Mouse (Mus musculus): ENCODE results near the gene Stard5. TPM values are rescaled to one million over a fixed set of nuclear protein-coding genes. Genes with fewer than 3 reads are reported as not detected.
A peak's percentile ranks its signal among the peaks of the same experiment; 100 is the strongest.

The Stard5 gene
- polyA plus RNA-seq, 1 experiment from 2014 or later: 35.4 TPM

DNA sequence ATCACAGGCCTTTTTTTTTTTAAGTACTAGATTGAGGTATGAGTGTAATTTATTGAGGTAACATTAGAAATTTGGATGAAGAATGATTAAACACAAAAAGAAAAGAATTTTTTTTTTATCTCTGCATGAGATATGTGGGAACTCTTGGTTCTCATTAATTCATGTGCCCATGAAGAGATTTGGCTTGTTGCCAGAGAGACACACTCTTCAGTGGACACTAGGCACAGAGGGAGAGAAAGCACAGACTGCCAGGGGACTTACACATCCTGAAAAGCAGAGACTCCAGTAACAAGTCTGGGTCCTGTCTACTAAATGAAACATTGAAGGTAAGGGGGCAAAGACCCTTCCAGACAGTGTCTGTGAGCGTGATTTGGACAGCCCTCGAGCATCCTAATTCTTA, 4.0 kb downstream of the Stard5 start:
- Histone ChIP-seq H3K9me3 (replicated peaks) (no peaks in the 10 kb centered on the region), H3K4me2 (no peak overlapping the region), H3K4me3 (no peak overlapping the region), H3K36me3 (peaks cover 57% of the 10 kb centered on the region), H3K9ac (no peak overlapping the region), H3K27ac (ENCODE audit: poor library complexity, severe bottlenecking) (no peak overlapping the region), H3K4me1 (replicated peaks) (peaks cover 43% of the 10 kb centered on the region), H3K27me3 (replicated peaks) (no peaks in the 10 kb centered on the region)
- 92% methylated on average over 2 of the region's 2 CpGs for WGBS
- ATAC-seq (ENCODE audit: insufficient number of reproducible peaks, low FRiP score): no peak

DNA sequence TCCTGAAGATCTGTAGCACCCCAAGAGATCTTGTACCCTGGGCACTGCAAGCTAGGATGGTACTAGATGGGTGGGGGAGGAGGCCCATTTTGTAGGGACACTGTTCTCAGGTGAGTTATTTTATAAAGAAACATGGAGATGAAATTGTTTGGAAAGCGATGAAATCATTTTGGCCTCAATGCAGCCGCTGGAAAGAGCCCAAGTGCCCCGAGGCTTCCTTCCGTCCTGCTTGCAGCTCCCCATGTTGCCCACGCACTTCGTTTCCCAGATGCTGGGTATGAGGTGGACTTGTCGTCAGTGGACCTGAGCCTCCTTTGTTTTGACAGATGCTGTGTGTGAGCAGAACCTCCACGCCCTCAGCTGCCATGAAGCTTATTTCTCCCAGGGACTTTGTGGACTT, 4.7 kb downstream of the Stard5 start:
- Histone ChIP-seq H3K9me3 (replicated peaks) (no peaks in the 10 kb centered on the region), H3K4me3 (no peak overlapping the region), H3K27ac (ENCODE audit: poor library complexity, severe bottlenecking) (no peak overlapping the region), H3K4me2 (no peak overlapping the region), H3K9ac (no peak overlapping the region), H3K27me3 (replicated peaks) (no peaks in the 10 kb centered on the region), H3K4me1 (replicated peaks) (peaks cover 42% of the 10 kb centered on the region), H3K36me3 (peaks cover 58% of the 10 kb centered on the region)
- 86% methylated on average over 8 of the region's 8 CpGs for WGBS
- ATAC-seq (ENCODE audit: insufficient number of reproducible peaks, low FRiP score): no peak

DNA sequence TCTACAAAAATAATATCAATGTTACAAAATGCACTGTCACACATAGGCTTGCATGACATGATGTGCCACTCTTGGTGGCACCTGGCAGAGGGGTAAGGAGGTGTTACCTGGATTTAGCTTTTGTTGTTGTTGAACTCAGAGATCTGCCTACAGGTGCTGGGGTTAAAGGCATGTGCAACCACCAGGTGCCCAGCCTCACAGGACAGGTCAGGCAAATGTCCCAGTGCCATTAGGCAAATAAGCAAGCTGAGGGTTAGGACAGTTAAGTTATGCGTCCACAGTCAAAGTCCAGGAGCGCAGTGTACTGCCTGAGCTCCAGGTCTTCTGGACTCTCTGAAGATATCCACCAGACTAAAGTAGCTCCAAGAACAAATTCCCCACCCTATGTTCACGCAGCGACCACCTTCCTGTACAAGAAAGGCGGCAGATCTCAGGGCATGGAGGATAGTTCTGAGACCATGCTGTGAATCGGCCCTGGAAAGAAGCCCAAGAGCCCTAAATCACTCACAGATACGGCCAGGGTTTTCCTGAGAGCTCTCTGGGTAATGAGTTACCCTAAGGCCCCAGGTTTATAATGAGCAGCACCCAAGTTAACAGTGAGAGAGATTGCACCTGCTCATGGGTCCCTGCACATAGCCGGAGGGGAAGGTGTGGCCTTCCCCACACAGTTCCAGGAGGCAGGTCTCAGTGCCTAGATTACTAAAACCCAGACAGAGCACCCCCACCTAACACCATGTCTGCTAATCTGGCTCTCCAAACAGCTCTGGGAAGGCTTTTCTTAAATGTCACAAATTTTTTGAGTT, 6.2 kb downstream of the Stard5 start:
- H3K4me1 ChIP-seq (replicated peaks): peaks cover 51% of the 10 kb centered on the region
- no peak overlapping the region for H3K4me3 ChIP-seq
- no peak overlapping the region for H3K4me2 ChIP-seq
- 87% methylated on average over 8 of the region's 8 CpGs for WGBS
- H3K9me3 ChIP-seq (replicated peaks): no peaks in the 10 kb centered on the region
- H3K27ac ChIP-seq (ENCODE audit: poor library complexity, severe bottlenecking): no peak overlapping the region
- peaks cover 58% of the 10 kb centered on the region for H3K36me3 ChIP-seq
- no peaks in the 10 kb centered on the region for H3K27me3 ChIP-seq (replicated peaks)
- ATAC-seq (ENCODE audit: insufficient number of reproducible peaks, low FRiP score): no peak
- no peak overlapping the region for H3K9ac ChIP-seq

DNA sequence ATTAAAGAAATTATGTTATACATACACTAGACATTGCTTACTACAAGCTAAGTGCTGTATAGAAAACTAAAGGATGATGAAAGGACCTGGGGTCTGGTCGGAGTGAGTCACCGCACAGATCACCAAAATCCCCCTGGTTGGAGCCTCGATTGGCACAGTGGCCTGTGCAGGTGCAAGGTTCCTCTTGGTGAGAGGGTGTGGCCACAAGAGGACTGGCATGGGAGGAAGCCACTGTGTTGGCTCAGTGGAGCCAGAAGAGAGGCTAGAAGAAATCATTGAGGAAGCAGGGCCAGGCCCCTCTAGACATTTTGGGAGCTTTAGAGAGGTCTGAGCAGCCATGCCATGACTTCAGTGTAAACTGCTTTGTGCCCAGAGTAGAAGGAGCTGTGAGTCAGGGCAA, 7.3 kb downstream of the Stard5 start:
- no peak overlapping the region for H3K4me3 ChIP-seq
- no peaks in the 10 kb centered on the region for H3K27me3 ChIP-seq (replicated peaks)
- H3K36me3 ChIP-seq: peaks cover 58% of the 10 kb centered on the region
- ATAC-seq (ENCODE audit: insufficient number of reproducible peaks, low FRiP score): no peak
- no peaks in the 10 kb centered on the region for H3K9me3 ChIP-seq (replicated peaks)
- H3K4me1 ChIP-seq (replicated peaks): peaks cover 46% of the 10 kb centered on the region
- 76% methylated on average over 3 of the region's 3 CpGs for WGBS
- no peak overlapping the region for H3K4me2 ChIP-seq
- H3K9ac ChIP-seq: no peak overlapping the region
- H3K27ac ChIP-seq (ENCODE audit: poor library complexity, severe bottlenecking): no peak overlapping the region

DNA sequence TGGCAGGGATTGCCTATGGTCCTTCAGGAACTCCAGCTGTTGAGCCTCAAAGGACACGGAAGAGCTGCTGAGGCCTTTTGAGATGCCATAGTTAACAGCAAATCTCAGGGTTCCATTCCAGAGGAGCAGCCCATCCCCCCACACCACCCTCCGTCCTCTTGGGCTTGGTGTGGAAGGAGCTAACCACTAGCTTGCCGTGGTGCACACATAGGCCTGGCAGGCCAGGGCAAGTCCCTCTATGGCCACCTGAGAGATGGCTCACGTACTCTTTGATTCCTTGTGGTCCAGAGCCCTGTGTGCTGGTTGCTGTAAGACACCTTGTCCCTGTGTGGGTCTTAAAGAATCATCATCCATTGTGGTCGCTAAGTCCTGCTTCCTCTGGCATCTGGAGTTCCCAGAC, 8.8 kb downstream of the Stard5 start:
- Histone ChIP-seq H3K4me3 (no peak overlapping the region), H3K9me3 (replicated peaks) (no peaks in the 10 kb centered on the region), H3K27me3 (replicated peaks) (no peaks in the 10 kb centered on the region), H3K4me1 (replicated peaks) (peaks cover 43% of the 10 kb centered on the region), H3K27ac (ENCODE audit: poor library complexity, severe bottlenecking) (peak overlapping the region; percentile 83; the same call in 1 of the 2 replicates), H3K9ac (no peak overlapping the region), H3K36me3 (peaks cover 53% of the 10 kb centered on the region), H3K4me2 (no peak overlapping the region)
- 84% methylated on average over 5 of the region's 5 CpGs for WGBS
- ATAC-seq (ENCODE audit: insufficient number of reproducible peaks, low FRiP score): no peak

DNA sequence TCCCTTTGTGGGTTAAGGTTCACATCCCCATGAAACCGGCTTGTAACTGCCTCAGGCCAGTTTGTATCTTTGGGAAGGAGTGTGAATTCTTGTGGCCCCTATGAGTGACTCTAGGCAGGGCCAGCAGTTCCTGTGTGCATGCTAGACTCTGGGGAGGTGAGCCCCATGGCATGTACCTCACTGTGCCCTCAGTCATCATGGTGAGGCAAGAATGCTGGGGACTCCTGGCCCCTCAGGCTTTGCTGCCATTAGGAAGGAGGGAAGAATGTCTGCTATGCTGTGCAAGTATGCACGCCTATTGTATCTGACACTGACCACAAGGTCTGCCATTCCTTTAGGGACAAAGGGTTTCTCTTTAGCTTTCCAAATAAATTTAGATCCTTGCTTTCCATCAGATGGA, 9.4 kb downstream of the Stard5 start:
- Histone ChIP-seq H3K4me1 (replicated peaks) (peaks cover 43% of the 10 kb centered on the region), H3K4me3 (no peak overlapping the region), H3K9me3 (replicated peaks) (no peaks in the 10 kb centered on the region), H3K36me3 (peaks cover 50% of the 10 kb centered on the region), H3K9ac (no peak overlapping the region), H3K27me3 (replicated peaks) (no peaks in the 10 kb centered on the region), H3K27ac (ENCODE audit: poor library complexity, severe bottlenecking) (peak overlapping the region; percentile 83), H3K4me2 (no peak overlapping the region)
- ATAC-seq (ENCODE audit: insufficient number of reproducible peaks, low FRiP score): no peak
- 51% methylated on average over 2 of the region's 2 CpGs for WGBS

DNA sequence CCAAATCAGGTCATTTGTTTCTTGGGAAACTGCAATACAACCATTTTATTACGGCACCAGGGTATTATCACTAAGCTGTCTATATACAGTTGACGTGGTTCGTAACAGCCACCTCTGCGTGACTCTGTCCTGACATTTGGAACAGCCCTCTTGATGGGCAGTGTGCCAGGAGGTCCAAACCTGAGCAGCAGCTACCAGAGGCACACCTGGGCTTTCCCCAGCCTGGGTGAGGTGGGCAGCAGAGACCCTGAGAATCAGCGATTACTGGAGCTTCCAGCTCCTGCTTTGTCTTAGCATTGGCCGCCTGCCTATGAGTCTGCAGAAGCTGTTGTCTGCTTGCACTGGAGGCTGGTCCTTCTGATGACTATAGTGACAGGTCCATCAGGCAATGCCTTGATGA, 11.8 kb downstream of the Stard5 start:
- no peak overlapping the region for H3K27ac ChIP-seq (ENCODE audit: poor library complexity, severe bottlenecking)
- peaks cover 26% of the 10 kb centered on the region for H3K36me3 ChIP-seq
- H3K9me3 ChIP-seq (replicated peaks): no peaks in the 10 kb centered on the region
- no peak overlapping the region for H3K4me2 ChIP-seq
- no peak overlapping the region for H3K4me3 ChIP-seq
- no peak for ATAC-seq (ENCODE audit: insufficient number of reproducible peaks, low FRiP score)
- H3K27me3 ChIP-seq (replicated peaks): no peaks in the 10 kb centered on the region
- no peak overlapping the region for H3K9ac ChIP-seq
- peaks cover 43% of the 10 kb centered on the region for H3K4me1 ChIP-seq (replicated peaks)
- 67% methylated on average over 6 of the region's 6 CpGs for WGBS

DNA sequence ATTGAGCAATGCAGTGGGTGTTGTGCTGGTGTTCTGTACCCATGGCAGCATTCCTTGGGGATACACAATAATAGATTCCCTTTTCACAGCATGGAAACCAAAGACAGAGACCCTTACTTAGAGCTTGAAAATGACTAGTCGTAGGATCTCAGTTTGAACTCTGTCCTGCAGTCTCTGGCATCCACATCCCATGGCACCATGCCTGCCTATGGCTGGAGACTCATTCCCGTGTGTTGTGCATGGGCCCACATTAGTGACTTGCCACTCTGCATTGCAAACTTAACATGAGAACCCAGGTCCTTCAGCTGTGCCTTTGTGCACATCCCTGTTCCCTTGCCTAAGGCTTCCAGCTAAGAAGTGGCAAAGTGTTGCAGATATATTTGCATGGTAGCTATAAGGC, 13.0 kb downstream of the Stard5 start:
- Histone ChIP-seq H3K9ac (no peak overlapping the region), H3K27ac (ENCODE audit: poor library complexity, severe bottlenecking) (no peak overlapping the region), H3K4me1 (replicated peaks) (peaks cover 35% of the 10 kb centered on the region), H3K27me3 (replicated peaks) (no peaks in the 10 kb centered on the region), H3K4me3 (no peak overlapping the region), H3K9me3 (replicated peaks) (no peaks in the 10 kb centered on the region), H3K4me2 (no peak overlapping the region), H3K36me3 (peaks cover 19% of the 10 kb centered on the region)
- no peak for ATAC-seq (ENCODE audit: insufficient number of reproducible peaks, low FRiP score)
- WGBS: 89% methylated on average over 2 of the region's 2 CpGs

DNA sequence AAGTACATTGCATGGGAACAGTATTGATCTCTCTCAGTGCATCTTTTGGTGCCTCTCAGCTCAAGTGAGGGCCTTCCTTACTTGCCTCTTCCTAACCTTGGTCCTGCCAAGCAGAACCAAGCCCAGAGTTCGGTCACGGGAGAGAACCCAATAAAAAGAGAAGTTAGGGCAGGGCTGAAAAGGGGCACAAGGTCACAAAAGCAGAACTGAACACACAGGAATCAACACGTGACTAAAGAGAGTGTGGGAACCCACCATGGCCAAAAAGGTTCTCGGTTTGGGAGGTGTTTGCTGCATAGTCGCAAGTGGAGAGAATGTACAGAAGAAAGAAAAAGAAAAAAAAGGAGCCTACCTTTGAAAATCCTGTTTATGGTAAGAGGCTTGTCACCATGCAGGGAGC, 13.7 kb downstream of the Stard5 start:
- ATAC-seq (ENCODE audit: insufficient number of reproducible peaks, low FRiP score): no peak
- WGBS: 78% methylated on average over 5 of the region's 5 CpGs
- Histone ChIP-seq H3K9me3 (replicated peaks) (no peaks in the 10 kb centered on the region), H3K27ac (ENCODE audit: poor library complexity, severe bottlenecking) (no peak overlapping the region), H3K4me1 (replicated peaks) (peaks cover 28% of the 10 kb centered on the region), H3K4me3 (no peak overlapping the region), H3K9ac (no peak overlapping the region), H3K4me2 (no peak overlapping the region), H3K36me3 (peaks cover 12% of the 10 kb centered on the region), H3K27me3 (replicated peaks) (no peaks in the 10 kb centered on the region)

DNA sequence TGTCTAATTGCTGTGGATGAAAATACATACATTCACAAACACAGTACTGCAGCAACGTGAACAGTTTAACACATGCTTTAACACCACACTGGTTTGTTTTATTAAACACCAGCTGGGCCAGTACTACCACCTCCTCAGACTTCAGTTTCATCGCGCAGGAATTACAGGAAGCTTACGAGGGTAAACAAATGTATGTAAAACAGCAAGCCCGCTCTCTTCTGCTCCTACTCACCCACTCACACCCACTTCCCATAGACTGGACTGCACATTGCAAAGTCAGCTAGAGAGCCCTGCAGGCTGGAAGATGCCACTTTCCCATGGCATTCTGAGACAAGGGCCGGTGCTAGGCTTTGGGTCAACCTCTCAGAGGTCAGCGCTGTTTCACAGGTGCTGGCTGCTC, 17.0 kb downstream of the Stard5 start:
- peaks cover 4% of the 10 kb centered on the region; the same call in 1 of the 2 replicates for H3K36me3 ChIP-seq
- H3K4me2 ChIP-seq: no peak overlapping the region
- H3K4me1 ChIP-seq (replicated peaks): no peaks in the 10 kb centered on the region; the same call in 1 of the 2 replicates
- no peak overlapping the region for H3K9ac ChIP-seq
- whole genome bisulfite sequencing: 80% methylated on average over 7 of the region's 7 CpGs
- H3K4me3 ChIP-seq: no peak overlapping the region
- H3K27me3 ChIP-seq (replicated peaks): no peaks in the 10 kb centered on the region
- no peak for ATAC-seq (ENCODE audit: insufficient number of reproducible peaks, low FRiP score)
- H3K9me3 ChIP-seq (replicated peaks): no peaks in the 10 kb centered on the region
- H3K27ac ChIP-seq (ENCODE audit: poor library complexity, severe bottlenecking): no peak overlapping the region

DNA sequence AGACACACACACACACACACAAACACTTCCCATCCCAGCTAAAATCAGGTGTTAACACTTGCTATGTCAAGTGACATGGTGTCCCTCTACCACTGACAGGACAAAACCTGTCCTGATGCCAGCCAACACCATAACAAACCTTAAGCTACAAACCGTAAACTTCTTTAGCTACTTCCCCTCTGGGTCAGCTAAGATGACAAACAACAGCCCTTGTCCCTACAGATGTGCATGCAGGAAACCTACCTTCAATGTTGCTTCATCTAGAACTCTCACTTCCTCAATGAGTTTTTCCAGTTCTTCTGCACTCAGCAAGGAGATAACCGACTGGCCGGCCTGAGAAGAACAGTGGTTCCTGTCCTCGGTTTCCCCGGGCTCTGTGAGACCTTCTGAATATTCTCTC, 18.9 kb downstream of the Stard5 start:
- Histone ChIP-seq H3K4me1 (replicated peaks) (no peaks in the 10 kb centered on the region), H3K36me3 (no peaks in the 10 kb centered on the region; the same call in 1 of the 2 replicates), H3K9ac (no peak overlapping the region), H3K4me3 (no peak overlapping the region), H3K4me2 (no peak overlapping the region), H3K27me3 (replicated peaks) (no peaks in the 10 kb centered on the region), H3K9me3 (replicated peaks) (no peaks in the 10 kb centered on the region), H3K27ac (ENCODE audit: poor library complexity, severe bottlenecking) (no peak overlapping the region)
- 66% methylated on average over 5 of the region's 5 CpGs for WGBS
- ATAC-seq (ENCODE audit: insufficient number of reproducible peaks, low FRiP score): no peak

DNA sequence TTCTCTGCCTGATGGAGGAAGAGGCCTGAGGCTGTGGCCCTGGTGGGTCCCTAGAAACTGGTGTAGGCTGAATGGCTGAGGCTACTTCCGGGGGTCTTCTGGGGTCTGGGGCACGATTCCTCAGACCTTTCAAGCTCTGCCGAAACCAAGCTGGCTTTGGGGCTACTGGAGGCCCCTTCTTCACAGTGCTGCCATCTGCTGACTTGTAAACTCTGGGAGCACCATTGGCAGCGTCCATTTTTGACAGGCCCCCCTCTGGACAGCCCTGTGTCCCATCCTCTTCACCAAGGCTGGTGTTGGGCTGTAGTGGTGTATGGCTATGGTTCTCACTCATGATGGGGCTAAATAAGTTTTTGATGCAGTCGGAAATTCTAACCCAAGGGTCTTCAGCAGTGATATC, 20.7 kb downstream of the Stard5 start:
- Histone ChIP-seq H3K9ac (no peak overlapping the region), H3K27ac (ENCODE audit: poor library complexity, severe bottlenecking) (no peak overlapping the region), H3K36me3 (no peaks in the 10 kb centered on the region), H3K4me3 (no peak overlapping the region), H3K9me3 (replicated peaks) (no peaks in the 10 kb centered on the region; the same call in 1 of the 2 replicates), H3K4me2 (no peak overlapping the region), H3K27me3 (replicated peaks) (no peaks in the 10 kb centered on the region), H3K4me1 (replicated peaks) (no peaks in the 10 kb centered on the region)
- 78% methylated on average over 5 of the region's 5 CpGs for WGBS
- ATAC-seq (ENCODE audit: insufficient number of reproducible peaks, low FRiP score): no peak

Measured in heart, embryonic 12.5 days (tissue).